Mouse (Mus musculus): ENCODE results near the gene Wrap73. TPM values are rescaled to one million over a fixed set of nuclear protein-coding genes. Genes with fewer than 3 reads are reported as not detected.
A peak's percentile ranks its signal among the peaks of the same experiment; 100 is the strongest.

The Wrap73 gene
- polyA plus RNA-seq, 1 experiment from 2014 or later = 43.8 TPM

GRCm38 (mm10) chr4:154109216-154109849 is 32.8 kb upstream of the Wrap73 start:
- Histone ChIP-seq H3K9ac (ENCODE audit: low read length) (no peak overlapping the region), H3K4me3 (ENCODE audit: low read depth, low read length) (no peak overlapping the region), H3K9me3 (ENCODE audit: control insufficient read depth, low read length) (no peaks in the 10 kb centered on the region), H3K27ac (ENCODE audit: low read depth, low read length) (no peak overlapping the region), H3K4me2 (ENCODE audit: low read depth) (no peak overlapping the region), H3K4me1 (ENCODE audit: control insufficient read depth, insufficient read depth, low read length) (no peaks in the 10 kb centered on the region), H3K36me3 (ENCODE audit: control insufficient read depth, insufficient read depth, low read length) (no peaks in the 10 kb centered on the region), H3K27me3 (ENCODE audit: control insufficient read depth, insufficient read depth, low read length) (no peaks in the 10 kb centered on the region)
- WGBS = 51% methylated on average over 18 of the region's 18 CpGs
- ATAC-seq (ENCODE audit: insufficient read depth, low FRiP score, low TSS enrichment) (no peak), DNase-seq (ENCODE audit: low spot score) (peak; percentile 3)

- 82% methylated on average over 11 of the region's 11 CpGs for WGBS
These were observed 32.3 kb upstream of the Wrap73 start for GRCm38 (mm10) chr4:154109850-154110243.

GRCm38 (mm10) chr4:154116421-154116820 is 25.8 kb upstream of the Wrap73 start:
- Histone ChIP-seq H3K9ac (ENCODE audit: low read length) (no peak overlapping the region), H3K4me2 (ENCODE audit: low read depth) (no peak overlapping the region), H3K27me3 (ENCODE audit: control insufficient read depth, insufficient read depth, low read length) (no peaks in the 10 kb centered on the region), H3K9me3 (ENCODE audit: control insufficient read depth, low read length) (no peaks in the 10 kb centered on the region), H3K27ac (ENCODE audit: low read depth, low read length) (no peak overlapping the region), H3K4me1 (ENCODE audit: control insufficient read depth, insufficient read depth, low read length) (no peaks in the 10 kb centered on the region), H3K4me3 (ENCODE audit: low read depth, low read length) (no peak overlapping the region), H3K36me3 (ENCODE audit: control insufficient read depth, insufficient read depth, low read length) (no peaks in the 10 kb centered on the region)
- ATAC-seq (ENCODE audit: insufficient read depth, low FRiP score, low TSS enrichment) (no peak), DNase-seq (ENCODE audit: low spot score) (peak; percentile 8)
- 55% methylated on average over 7 of the region's 7 CpGs for WGBS

More at GRCm38 (mm10) chr4:154109850-154110243, 32.3 kb upstream of the Wrap73 start:
- H3K9me3 ChIP-seq (ENCODE audit: control insufficient read depth, low read length) = no peaks in the 10 kb centered on the region
- no peak overlapping the region for H3K4me3 ChIP-seq (ENCODE audit: low read depth, low read length)
- H3K4me2 ChIP-seq (ENCODE audit: low read depth) = no peak overlapping the region
- peak; percentile 4 for DNase-seq (ENCODE audit: low spot score)
- no peak overlapping the region for H3K27ac ChIP-seq (ENCODE audit: low read depth, low read length)
- H3K36me3 ChIP-seq (ENCODE audit: control insufficient read depth, insufficient read depth, low read length) = no peaks in the 10 kb centered on the region
- H3K4me1 ChIP-seq (ENCODE audit: control insufficient read depth, insufficient read depth, low read length) = no peaks in the 10 kb centered on the region
- no peak for ATAC-seq (ENCODE audit: insufficient read depth, low FRiP score, low TSS enrichment)
- no peak overlapping the region for H3K9ac ChIP-seq (ENCODE audit: low read length)
- no peaks in the 10 kb centered on the region for H3K27me3 ChIP-seq (ENCODE audit: control insufficient read depth, insufficient read depth, low read length)

GRCm38 (mm10) chr4:154118782-154119181 is 23.4 kb upstream of the Wrap73 start:
- H3K4me2 ChIP-seq (ENCODE audit: low read depth) = no peak overlapping the region
- no peak overlapping the region for H3K4me3 ChIP-seq (ENCODE audit: low read depth, low read length)
- H3K9me3 ChIP-seq (ENCODE audit: control insufficient read depth, low read length) = no peaks in the 10 kb centered on the region
- no peaks in the 10 kb centered on the region for H3K4me1 ChIP-seq (ENCODE audit: control insufficient read depth, insufficient read depth, low read length)
- H3K9ac ChIP-seq (ENCODE audit: low read length) = no peak overlapping the region
- no peak for ATAC-seq (ENCODE audit: insufficient read depth, low FRiP score, low TSS enrichment)
- DNase-seq (ENCODE audit: low spot score) = peak; percentile 5
- no peaks in the 10 kb centered on the region for H3K36me3 ChIP-seq (ENCODE audit: control insufficient read depth, insufficient read depth, low read length)
- no peaks in the 10 kb centered on the region for H3K27me3 ChIP-seq (ENCODE audit: control insufficient read depth, insufficient read depth, low read length)
- no peak overlapping the region for H3K27ac ChIP-seq (ENCODE audit: low read depth, low read length)
- WGBS = 78% methylated on average over 9 of the region's 9 CpGs

GRCm38 (mm10) chr4:154119208-154119607 is 23.0 kb upstream of the Wrap73 start:
- DNase-seq (ENCODE audit: low spot score) = peak; percentile 7
- Histone ChIP-seq H3K36me3 (ENCODE audit: control insufficient read depth, insufficient read depth, low read length) (no peaks in the 10 kb centered on the region), H3K4me2 (ENCODE audit: low read depth) (no peak overlapping the region), H3K27ac (ENCODE audit: low read depth, low read length) (no peak overlapping the region), H3K4me3 (ENCODE audit: low read depth, low read length) (no peak overlapping the region), H3K4me1 (ENCODE audit: control insufficient read depth, insufficient read depth, low read length) (no peaks in the 10 kb centered on the region), H3K9me3 (ENCODE audit: control insufficient read depth, low read length) (no peaks in the 10 kb centered on the region), H3K9ac (ENCODE audit: low read length) (no peak overlapping the region), H3K27me3 (ENCODE audit: control insufficient read depth, insufficient read depth, low read length) (no peaks in the 10 kb centered on the region)
- ATAC-seq (ENCODE audit: insufficient read depth, low FRiP score, low TSS enrichment) = no peak
- 88% methylated on average over 9 of the region's 9 CpGs for WGBS

- WGBS = 78% methylated on average over 11 of the region's 11 CpGs
- Histone ChIP-seq H3K4me1 (ENCODE audit: control insufficient read depth, insufficient read depth, low read length) (no peaks in the 10 kb centered on the region), H3K27me3 (ENCODE audit: control insufficient read depth, insufficient read depth, low read length) (no peaks in the 10 kb centered on the region)
These were observed 20.4 kb upstream of the Wrap73 start for GRCm38 (mm10) chr4:154121800-154122199.

GRCm38 (mm10) chr4:154122374-154122773 is 19.8 kb upstream of the Wrap73 start:
- Histone ChIP-seq H3K9ac (ENCODE audit: low read length) (no peak overlapping the region), H3K36me3 (ENCODE audit: control insufficient read depth, insufficient read depth, low read length) (no peaks in the 10 kb centered on the region), H3K27ac (ENCODE audit: low read depth, low read length) (no peak overlapping the region), H3K4me3 (ENCODE audit: low read depth, low read length) (no peak overlapping the region), H3K4me2 (ENCODE audit: low read depth) (no peak overlapping the region), H3K9me3 (ENCODE audit: control insufficient read depth, low read length) (no peaks in the 10 kb centered on the region), H3K27me3 (ENCODE audit: control insufficient read depth, insufficient read depth, low read length) (no peaks in the 10 kb centered on the region), H3K4me1 (ENCODE audit: control insufficient read depth, insufficient read depth, low read length) (no peaks in the 10 kb centered on the region)
- WGBS = 77% methylated on average over 7 of the region's 7 CpGs
- DNase-seq (ENCODE audit: low spot score) (no peak), ATAC-seq (ENCODE audit: insufficient read depth, low FRiP score, low TSS enrichment) (no peak)

More at GRCm38 (mm10) chr4:154121800-154122199, 20.4 kb upstream of the Wrap73 start:
- Histone ChIP-seq H3K36me3 (ENCODE audit: control insufficient read depth, insufficient read depth, low read length) (no peaks in the 10 kb centered on the region), H3K9me3 (ENCODE audit: control insufficient read depth, low read length) (no peaks in the 10 kb centered on the region), H3K9ac (ENCODE audit: low read length) (no peak overlapping the region), H3K27ac (ENCODE audit: low read depth, low read length) (no peak overlapping the region), H3K4me2 (ENCODE audit: low read depth) (no peak overlapping the region), H3K4me3 (ENCODE audit: low read depth, low read length) (no peak overlapping the region)
- ATAC-seq (ENCODE audit: insufficient read depth, low FRiP score, low TSS enrichment) = no peak
- DNase-seq (ENCODE audit: low spot score) = no peak

- Histone ChIP-seq H3K36me3 (ENCODE audit: control insufficient read depth, insufficient read depth, low read length) (no peaks in the 10 kb centered on the region), H3K27me3 (ENCODE audit: control insufficient read depth, insufficient read depth, low read length) (no peaks in the 10 kb centered on the region), H3K4me1 (ENCODE audit: control insufficient read depth, insufficient read depth, low read length) (no peaks in the 10 kb centered on the region), H3K4me2 (ENCODE audit: low read depth) (no peak overlapping the region), H3K9ac (ENCODE audit: low read length) (no peak overlapping the region), H3K27ac (ENCODE audit: low read depth, low read length) (no peak overlapping the region), H3K4me3 (ENCODE audit: low read depth, low read length) (no peak overlapping the region), H3K9me3 (ENCODE audit: control insufficient read depth, low read length) (no peaks in the 10 kb centered on the region)
- WGBS = 85% methylated on average over 6 of the region's 6 CpGs
- ATAC-seq (ENCODE audit: insufficient read depth, low FRiP score, low TSS enrichment) (no peak), DNase-seq (ENCODE audit: low spot score) (no peak)
These were observed 18.6 kb upstream of the Wrap73 start for GRCm38 (mm10) chr4:154123553-154123952.

- no peaks in the 10 kb centered on the region for H3K4me1 ChIP-seq (ENCODE audit: control insufficient read depth, insufficient read depth, low read length)
- no peaks in the 10 kb centered on the region for H3K9me3 ChIP-seq (ENCODE audit: control insufficient read depth, low read length)
- H3K36me3 ChIP-seq (ENCODE audit: control insufficient read depth, insufficient read depth, low read length) = no peaks in the 10 kb centered on the region
- H3K27me3 ChIP-seq (ENCODE audit: control insufficient read depth, insufficient read depth, low read length) = no peaks in the 10 kb centered on the region
- DNase-seq (ENCODE audit: low spot score) (no peak), ATAC-seq (ENCODE audit: insufficient read depth, low FRiP score, low TSS enrichment) (no peak)
- H3K27ac ChIP-seq (ENCODE audit: low read depth, low read length) = no peak overlapping the region
- H3K9ac ChIP-seq (ENCODE audit: low read length) = no peak overlapping the region
- no peak overlapping the region for H3K4me2 ChIP-seq (ENCODE audit: low read depth)
- no peak overlapping the region for H3K4me3 ChIP-seq (ENCODE audit: low read depth, low read length)
- 58% methylated on average over 5 of the region's 5 CpGs for WGBS
These were observed 17.0 kb upstream of the Wrap73 start for GRCm38 (mm10) chr4:154125202-154125601.

Measured in neural tube, embryonic 11.5 days (tissue).